Mouse (Mus musculus): ENCODE results near the gene Slc36a3.
"Not testable (repeated sequence)": the region's sequence is repeated elsewhere in the genome, so short reads cannot be mapped to it uniquely, and the experiment has no call there.

Slc36a3 gene

DNA sequence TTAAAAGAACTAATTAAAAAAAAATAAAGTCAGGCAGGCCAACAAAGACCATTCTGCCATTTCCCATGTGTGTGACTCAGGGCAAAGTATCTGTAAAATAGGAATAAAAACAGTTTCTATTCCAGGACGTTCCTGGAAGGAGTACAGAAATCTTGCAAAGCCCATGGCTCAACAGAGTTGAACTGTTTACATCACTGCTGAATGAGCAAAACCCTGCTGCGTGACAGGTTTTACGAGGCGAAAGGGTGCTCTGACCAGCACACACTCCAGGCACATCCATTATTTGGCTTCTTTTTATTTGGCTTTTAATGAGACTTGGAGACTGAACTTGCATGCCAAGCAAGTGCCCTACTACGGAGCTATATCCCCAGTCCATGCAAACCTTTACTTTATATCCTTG is 7.5 kb downstream of the Slc36a3 start:
- peak; percentile 81 for DNase-seq (ENCODE audit: low spot score)

DNA sequence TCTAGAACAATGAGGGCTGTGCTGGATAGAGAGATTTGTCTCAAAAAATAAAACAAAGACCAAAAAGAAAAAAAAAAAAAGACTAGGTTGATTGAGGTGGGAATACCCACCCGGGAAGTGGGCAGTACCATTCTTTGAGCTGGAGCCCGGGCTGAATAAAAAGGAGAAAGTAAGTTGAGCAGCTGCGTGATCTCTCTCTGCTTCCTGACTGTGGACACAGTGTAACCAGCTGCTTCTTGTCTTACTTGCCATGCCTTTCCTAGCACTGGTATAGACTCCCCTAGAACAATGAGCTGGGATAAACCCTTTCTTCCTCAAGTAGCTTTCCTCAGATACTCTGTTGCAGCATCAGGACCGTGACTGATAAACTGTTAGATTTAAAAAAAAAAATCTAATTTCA is 10.0 kb downstream of the Slc36a3 start:
- DNase-seq (ENCODE audit: low spot score), result no peak

DNA sequence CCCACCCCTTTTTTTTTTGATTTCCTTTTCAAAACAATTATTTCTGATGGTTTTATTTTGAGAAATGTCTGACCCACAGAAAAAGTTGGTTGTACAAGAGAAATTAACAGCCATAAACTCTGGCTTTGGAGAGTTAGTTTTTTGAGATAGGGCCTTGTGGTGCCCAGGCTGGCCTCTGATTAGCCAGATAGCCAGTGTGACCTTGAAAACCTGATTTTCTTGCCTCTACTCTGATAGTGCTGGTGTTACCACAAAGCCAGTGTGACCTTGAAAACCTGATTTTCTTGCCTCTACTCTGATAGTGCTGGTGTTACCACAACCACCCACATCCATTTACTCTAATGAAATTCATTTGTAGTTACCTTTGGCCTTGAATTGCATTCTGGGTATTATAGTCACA is 13.9 kb downstream of the Slc36a3 start:
- no peak for DNase-seq (ENCODE audit: low spot score)

DNA sequence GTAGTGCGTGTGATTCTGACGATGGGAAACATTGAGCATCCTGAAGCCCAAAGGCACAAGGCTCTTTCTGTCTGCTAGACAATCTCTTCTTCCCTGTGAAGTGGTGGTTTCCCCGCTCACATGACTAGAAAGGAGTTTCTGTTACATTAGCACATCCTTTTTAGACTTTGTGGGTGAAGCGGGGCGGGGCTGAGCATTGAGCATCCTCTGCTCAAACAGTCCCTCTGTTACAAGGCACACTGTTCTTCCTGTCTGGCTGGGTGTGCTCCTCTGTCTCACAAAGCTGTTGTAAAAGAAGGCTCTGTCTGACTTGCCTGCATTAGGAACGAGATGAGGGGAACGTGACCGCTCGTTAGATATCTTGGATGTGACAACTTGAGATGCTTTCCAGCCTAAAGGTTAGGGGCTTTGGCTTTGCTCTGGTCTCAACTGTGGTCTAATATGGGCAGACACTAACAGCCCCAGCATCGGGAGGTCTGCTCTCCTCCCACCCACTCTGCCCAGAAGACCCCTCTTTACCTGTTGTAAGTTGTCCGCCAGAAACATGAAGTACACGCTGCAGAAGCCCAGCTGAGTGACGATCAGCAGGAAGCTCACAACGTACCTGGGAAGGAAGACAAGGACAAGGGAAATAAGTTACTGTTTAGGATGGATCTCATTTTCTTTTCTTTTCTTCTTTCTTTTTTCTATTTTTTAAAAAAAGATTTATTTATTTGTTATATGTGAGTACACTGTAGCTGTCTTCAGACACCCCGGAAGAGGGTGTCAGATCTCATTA is 14.5 kb downstream of the Slc36a3 start:
- no peak for DNase-seq (ENCODE audit: low spot score)

DNA sequence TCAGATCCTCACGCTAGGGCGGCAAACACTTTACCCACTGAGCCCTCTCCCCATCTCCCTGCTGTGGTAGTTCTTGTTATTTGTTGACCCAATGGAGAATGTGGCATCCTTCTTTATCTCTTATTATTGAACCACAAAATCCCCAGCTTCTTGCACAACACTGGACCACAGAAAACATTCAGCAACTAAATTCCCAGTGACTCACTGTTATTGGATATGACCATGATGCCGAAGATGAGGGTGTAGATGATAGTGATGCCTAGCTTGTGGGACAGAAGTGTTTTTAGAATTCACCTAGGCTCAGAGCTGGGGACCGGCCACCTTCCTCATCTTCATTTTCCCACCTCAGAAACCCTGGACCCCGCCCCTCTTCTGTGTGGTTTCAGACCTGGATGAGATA is 16.6 kb downstream of the Slc36a3 start:
- DNase-seq (ENCODE audit: low spot score), result no peak

DNA sequence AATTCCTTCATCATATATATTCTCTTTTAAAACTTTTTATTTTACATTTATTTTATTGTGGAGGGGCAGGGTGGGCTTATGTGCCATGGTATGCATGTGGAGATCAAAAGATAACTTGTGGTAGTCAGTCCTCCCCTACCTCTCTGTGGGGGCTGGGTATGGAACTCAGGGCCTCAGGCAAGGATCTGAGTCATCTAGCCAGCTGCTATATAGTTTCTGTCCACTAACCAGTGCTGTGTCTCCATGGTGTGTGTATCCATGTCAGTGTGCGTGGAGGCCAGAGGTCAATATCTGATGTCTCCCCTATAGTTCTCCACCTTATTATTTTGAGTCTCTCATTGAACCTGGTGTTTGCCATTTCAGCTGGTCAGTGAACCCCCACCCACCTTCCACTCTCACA is 17.1 kb downstream of the Slc36a3 start:
- no peak for DNase-seq (ENCODE audit: low spot score)

DNA sequence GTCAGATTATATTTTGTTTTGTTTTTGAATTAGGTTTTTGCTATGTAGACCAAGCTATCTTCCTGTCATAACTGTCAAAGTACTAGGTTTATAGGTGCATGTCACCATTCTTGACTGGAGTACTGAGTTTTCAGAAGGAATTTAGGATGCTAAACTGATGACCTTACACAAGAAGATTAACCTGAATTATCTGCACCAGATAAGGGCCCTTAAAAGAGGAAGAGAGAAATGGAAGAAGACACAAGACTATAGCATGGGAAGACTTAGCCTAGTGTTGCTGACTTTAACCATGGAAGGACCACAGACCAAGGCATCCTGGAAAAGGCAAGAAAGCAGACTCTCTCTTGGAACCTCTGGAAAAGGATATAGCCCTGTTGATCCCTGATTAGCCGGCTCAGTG is 18.3 kb downstream of the Slc36a3 start:
- no peak for DNase-seq (ENCODE audit: low spot score)

DNA sequence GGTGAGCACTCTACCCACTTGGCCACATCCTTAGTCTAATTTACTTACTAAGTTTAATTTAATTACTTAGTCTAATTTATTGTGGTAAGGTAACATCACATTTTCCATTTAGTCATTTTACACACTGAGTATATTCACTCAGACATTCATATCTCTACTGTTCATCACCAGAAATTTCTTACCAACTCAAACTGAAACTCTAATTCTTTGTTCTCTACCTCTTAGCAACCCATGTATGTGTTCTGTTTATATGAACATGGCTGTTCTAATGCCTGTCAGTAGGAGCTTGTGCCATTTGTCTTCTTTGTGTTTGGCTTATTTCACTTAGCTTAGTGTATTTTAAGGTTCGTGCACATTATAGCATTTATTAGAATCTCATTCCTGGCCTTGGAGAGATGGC is 19.6 kb downstream of the Slc36a3 start:
- DNase-seq (ENCODE audit: low spot score), result no peak

DNA sequence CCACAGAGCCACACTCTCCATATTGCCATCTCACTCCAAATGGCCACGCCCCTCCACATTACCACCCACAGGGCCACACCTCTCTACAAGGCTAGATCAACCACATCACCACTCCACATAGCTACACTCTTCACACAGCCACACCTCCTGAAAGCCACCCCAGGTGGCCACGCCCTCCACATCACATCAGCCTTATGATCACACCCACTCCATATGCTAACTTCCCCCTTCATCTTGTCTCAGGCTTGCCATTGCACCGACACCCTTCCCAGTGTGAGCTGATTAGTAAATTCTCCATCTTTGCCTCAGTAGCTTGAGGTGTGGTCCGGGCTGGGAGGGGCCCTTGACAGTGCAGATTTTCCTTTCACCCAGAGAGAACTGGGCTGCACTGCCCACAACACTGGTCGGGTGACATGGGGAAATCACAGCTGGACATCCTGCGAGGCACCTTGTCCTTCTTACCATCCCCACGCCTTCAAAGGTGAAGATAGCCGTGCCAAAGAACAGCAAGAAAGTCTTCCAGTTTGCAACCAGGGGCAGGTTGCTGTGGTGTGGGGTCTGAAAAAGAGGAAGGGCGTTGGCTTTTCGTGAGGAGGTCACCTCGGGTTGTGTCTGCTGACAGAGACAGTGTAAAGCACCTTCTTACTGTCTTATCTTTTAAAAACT is 20.3 kb downstream of the Slc36a3 start:
- no peak for DNase-seq (ENCODE audit: low spot score)

DNA sequence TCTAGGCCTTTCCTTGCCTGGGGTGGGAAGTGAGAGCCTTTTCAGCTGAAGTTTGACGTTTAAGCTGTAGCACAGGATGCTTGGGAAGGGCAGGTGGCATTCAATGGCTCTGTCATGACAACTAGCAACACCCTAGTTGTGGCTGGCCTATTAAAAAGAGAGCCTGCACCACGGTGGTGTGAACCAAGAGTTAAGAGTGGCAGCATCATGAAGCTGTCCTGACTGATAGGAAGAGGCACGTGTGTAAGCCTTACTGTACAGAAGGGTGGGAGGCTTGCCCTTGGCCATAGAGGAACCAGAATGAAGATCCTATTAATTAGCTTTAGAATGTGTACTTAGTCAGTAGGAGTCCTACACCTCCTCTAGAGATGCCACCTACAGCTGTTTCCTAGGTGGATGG is 23.1 kb downstream of the Slc36a3 start:
- no peak for DNase-seq (ENCODE audit: low spot score)

DNA sequence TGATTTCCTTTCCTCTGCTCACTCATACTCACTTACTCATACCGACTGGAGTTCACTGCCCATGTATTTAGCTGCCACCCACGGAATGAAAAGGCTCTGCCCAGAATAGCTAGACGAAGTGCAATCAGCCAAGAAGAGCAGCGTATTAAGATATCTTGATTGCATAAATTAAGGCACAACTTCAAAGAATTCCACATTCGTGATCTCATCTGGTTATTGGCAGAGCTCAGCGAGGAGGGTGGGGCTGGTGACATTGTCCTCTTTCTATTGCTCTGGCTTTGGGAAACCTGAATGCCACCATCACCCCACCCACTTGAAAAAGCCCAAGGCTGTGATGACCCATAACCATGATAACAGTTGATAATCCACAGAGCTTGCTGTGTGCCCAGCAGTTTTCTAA is 23.6 kb downstream of the Slc36a3 start:
- no peak for DNase-seq (ENCODE audit: low spot score)

DNA sequence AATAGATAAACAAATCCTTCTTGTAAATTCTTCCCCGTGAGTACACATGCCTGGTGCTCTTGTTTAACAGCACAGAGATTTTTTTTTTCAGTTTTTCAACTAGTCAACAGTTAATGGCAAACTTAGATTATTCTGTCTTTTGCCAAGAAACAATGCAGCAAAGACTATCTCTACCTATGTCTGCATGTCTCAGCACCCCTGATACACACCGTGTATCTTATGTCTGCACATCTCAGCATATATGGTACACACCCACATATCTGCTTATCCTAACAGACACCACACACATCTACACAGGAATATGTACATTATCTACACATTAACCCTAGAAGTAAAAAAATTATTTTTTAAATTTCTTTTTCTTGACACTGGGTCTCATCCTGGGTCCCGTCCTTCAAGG is 24.8 kb downstream of the Slc36a3 start:
- DNase-seq (ENCODE audit: low spot score), result no peak

DNA sequence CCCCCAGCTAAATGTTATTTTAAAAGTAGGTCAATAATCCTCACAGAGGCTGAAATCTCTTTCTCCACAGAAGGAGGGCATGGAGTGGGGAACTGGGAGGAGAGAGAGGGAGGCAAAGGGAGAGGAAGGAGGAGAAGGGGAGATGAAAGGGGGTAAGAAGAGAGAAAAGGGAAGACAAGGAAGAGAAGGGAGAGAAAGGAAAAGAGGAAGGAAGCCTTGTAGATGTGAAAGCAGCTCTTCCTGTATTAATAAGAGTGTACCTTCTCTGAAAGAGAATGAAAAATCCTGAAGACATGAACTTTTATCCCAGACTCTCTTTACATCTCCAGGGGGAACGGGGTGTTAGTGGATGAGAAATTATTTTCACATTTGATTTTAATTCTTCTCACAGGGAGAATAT is 30.1 kb downstream of the Slc36a3 start:
- no peak for DNase-seq (ENCODE audit: low spot score)

DNA sequence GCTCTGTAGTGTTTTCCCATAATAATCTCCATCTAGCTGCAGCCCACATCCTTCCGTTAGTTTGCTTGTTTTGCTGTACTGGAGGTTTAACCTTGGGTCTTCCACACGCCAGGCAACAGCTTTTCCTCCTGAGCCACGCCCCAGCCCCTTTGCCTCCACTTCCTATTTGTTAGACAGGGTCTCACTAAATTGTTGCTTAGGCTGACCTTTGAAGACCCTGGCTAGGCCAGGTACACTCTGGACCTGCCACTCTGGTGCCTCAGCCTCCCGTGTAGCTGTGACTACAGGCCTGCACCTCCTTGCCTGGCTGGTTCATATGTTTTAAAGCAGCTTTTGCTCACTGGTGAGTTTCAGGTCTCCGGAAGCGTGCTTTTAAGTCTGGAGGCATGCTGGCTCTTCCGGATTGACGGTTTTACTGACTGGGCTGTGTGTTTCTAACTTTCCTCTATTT is 30.7 kb downstream of the Slc36a3 start:
- DNase-seq (ENCODE audit: low spot score), result no peak

DNA sequence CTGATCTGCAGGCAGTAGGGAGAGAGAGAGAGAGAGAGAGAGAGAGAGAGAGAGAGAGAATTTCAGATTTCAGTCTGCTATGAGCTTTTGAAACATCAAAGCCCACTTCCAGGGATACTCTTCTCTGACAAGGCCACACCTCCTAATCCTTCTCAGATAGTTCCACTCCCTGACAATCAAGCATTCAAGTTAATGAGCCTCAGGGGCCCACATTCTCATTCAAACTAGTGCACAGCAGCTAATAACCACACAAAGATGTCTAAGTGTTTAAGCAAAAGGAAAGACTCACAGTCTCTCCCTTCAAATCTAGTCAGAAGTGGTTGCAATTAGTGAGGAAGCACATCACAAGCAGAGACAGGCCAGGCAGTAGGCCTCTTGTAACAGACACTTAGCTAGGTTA is 31.2 kb downstream of the Slc36a3 start:
- DNase-seq (ENCODE audit: low spot score), result no peak

DNA sequence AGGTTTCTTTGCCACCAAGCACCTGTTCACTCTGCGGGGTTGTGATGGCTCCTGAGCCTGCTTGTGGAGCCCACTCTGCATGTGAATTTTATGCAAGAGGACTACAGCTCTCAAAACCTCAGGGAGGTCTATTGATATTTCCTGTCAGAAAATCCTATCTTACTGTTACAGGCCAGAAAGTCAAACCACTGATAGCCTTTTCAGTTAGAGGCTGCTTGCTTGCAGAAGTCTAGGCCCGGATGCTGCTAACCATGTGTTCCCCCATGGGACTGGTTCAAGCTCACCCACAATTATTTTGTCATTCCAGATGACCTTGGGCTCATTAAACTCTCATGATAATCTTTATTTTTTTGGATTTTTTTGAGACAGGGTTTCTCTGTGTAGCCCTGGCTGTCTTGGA is 34.5 kb downstream of the Slc36a3 start:
- no peak for DNase-seq (ENCODE audit: low spot score)

DNA sequence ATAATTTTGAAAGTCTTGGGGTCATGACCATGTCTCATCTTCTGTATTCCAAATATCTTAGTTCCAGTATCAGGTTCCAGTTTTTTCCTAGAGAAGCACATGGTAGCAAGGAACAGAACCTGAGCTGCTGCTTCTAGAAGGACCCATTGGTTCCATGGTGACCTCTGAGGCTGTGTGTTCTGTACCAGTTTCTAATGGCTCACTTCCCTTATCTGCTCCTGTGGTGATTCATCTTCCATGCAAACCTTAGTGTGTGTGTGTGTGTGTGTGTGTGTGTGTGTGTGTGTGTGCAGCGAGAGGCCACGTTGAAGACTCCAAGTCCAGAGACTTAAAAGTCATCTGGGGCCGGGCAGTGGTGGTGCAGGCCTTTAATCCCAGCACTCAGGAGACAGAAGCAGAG is 35.5 kb downstream of the Slc36a3 start:
- DNase-seq (ENCODE audit: low spot score), result no peak

DNA sequence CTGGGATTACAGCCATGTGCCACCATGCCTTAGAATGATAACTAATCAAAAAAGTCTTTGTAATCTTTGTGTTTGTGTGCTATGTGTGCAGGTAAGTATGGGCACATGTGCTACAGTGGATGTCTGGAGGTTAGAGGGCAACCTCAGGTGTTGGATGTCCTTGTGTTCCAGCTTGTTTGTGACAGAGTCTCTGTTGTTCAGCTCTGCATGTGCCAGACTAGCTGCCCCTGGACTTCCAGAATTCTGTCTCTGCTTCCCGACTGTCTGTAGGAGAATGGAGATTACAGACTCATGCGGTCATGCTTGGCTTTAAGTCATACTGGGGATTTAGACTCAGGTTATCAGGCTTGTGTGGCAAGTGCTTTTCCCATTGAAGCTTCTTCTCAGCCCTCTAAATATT is 37.2 kb downstream of the Slc36a3 start:
- DNase-seq (ENCODE audit: low spot score), result no peak

DNA sequence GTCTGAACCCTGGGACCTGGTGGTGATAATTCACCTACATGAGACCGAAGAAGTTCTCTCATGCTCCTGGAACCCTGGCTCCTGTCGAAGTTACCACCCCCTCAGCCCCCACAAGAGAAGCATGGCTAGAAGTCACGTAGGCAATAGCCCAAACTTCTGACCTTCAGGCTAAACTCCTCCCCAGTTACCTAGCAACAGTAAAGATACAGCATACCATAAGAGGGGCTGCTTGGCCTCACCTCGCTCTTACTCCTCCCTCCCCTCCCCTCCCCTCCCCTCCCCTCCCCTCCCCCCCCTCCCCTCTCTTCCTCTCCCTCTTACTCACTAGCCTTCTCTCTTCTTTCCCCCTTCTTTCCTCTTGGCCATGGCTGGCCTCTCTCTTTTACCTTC is 37.7 kb downstream of the Slc36a3 start:
- not testable (repeated sequence) for DNase-seq (ENCODE audit: low spot score)

DNA sequence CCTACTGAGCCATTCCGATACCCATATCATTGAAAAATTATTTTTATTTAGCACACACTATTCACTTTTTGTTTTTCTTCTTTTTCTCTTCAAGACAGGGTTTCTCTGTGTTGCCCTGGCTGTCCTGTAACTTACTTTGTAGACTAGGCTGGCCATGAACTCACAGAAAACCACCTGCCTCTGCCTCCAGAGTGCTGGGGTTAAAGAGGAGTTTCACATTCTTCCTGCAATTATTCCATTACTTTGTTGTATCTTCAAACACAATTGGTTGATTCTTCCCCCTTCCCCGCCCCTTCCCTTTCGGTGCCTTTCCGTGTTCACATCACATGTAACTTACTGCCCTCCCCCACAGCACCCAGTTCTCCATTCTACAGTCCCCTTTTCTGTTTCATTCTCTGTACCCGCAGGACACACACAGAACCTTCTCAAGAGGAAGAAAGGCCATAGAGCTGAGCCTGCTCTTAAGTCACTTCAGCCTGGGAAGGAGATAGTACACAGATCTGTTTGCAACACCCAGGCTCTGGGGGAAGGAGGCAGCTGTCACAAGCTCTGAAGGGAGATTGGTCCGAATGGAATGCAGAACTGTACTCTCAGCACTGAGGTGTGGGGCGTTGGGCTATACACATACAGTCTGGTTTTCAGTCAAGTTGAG is 38.2 kb downstream of the Slc36a3 start:
- DNase-seq (ENCODE audit: low spot score), result no peak

DNA sequence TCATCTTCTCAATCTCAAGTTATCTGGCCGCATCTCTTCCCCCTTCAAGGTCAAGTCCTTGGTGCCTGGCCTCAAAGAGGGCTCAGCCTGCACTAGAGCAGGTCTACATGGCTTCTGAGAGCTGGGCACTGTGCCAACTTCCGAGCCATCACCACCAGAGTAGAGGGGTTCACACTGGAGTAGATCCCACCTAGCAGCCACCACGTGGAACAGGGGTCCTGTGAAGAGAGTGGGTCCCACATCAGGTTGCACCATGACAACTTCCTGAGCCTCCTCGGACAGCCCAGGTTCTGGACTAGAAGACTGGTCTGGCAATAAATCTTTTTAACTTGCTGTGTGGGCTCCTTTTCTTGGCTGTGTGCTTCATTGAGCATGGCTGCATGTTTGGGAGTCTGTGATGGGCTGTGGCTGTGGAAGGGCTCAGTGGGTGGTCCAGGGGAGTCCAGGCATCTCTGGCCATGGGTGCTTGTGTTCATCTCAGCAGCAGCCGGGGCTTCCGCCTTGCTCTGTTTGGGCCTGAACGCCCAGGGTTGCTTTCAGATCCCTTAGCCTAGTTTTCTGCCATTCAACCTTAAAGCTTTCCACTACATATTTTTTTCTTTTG is 40.8 kb downstream of the Slc36a3 start:
- DNase-seq (ENCODE audit: low spot score), result no peak

DNA sequence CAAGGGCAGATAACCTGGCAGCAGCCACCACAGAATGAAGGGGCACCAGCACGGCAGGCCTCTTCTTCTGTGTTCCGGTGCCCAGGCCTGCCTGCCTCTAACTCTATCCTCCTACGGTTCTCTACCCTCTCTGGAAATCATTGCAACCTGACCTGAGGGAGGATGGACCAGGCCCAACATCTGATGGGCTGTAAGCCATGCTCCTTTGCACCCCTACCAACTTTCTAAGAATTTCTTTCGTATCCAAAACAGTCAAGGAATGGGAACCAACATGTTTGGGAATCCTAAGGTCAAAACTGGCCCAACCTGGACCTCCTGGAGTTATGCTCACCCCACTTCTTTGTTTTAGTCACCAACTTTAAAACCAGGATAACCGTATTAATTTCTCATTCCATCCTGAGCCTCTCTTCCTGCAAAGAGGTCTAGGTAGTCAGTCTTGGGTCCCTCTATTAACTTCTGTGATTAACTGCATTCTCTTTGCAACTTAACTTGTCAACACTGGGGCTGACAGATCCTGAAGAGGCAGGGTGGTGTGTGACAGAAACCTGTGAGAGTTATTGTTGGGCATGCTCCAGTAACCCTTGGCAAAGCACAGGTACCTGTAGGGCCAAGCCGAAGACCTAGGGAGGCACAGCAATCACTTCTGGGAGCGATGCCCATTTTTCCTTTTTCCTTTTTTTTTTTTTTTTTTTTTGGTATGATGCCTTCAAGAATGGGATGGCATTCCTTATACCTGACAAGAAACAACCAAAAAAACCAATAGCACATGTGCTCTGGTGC is 41.8 kb downstream of the Slc36a3 start:
- DNase-seq (ENCODE audit: low spot score), result no peak

Measured in adipocyte (in vitro differentiated cells).